Comparison of ENCODE assay signal across 8 mouse cellular contexts in the genomic region with DNA sequence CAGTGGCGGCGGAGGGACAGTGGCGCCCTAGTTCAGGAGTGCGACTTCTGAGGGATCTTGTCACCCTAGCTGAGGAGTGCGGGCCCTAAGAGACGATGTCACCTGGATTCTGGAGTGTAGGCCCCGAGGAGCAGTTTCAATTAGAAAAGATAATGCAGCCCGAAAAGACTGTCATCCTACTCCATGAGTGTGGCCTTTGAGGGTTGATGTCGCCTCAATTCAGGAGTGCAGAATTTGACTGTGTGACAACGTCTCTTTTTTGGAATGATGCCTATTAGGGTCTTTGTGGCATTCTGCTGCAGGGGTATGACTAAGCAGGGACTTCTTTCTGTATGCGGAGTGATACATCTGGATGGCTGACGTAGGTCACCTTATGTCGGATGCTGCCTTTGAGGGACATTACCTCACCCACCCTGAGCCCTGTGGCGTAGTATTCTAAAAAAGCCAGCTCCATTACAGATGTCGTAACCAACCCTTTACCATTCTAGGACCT. TPM values are rescaled to one million over a fixed set of nuclear protein-coding genes. Genes with fewer than 3 reads are reported as not detected.
DNase-seq lines count a peak whose midpoint lies in the region; ATAC-seq lines count a peak whose summit lies in the region.

No protein-coding gene starts in this region.

- no peak for DNase-seq in cerebellum, adult 11 months
- DNase-seq in MN1 (ENCODE audit: low spot score), result peak; percentile 91
- peak; percentile 50 for DNase-seq in embryo, embryonic 11.5 days (ENCODE audit: low read depth, low spot score)
- DNase-seq in layer of hippocampus, postnatal 25 days (ENCODE audit: extremely low spot score in 1 of 2, low spot score in 1 of 2), result peak; percentile 19 to 29
- DNase-seq in lung, postnatal 36 days, result peak; percentile 14
- DNase-seq in right cerebral cortex, postnatal 14 days, result peak; percentile 38

- peaks cover 8 to 9% of the 10 kb centered on the region in 2 experiments; a peak in 3 of 4 replicates for H3K4me1 ChIP-seq in heart, embryonic 14.5 days (ENCODE audit: control insufficient read depth in 2 of 2, insufficient read depth in 2 of 2, low read length in 2 of 2)

- WGBS in heart, embryonic 14.5 days, result under 1% methylated on average over 15 of the region's 15 CpGs

- peak overlapping the region; percentile 85 for H3K4me2 ChIP-seq in heart, embryonic 14.5 days (ENCODE audit: low read length)

- ATAC-seq in cerebellum, adult (ENCODE audit: insufficient number of reproducible peaks, low FRiP score, low TSS enrichment), result peak; percentile 65
- ATAC-seq in heart, embryonic 14.5 days (ENCODE audit: insufficient number of reproducible peaks, insufficient read depth, low FRiP score, low read depth), result peak; percentile 68

- H3K9ac ChIP-seq in heart, embryonic 14.5 days (ENCODE audit: low read length), result peak overlapping the region; percentile 88

- H3K27me3 ChIP-seq in heart, embryonic 14.5 days (ENCODE audit: control insufficient read depth, insufficient read depth, low read length), result no peaks in the 10 kb centered on the region

- peak overlapping the region; percentile 74 to 81 for H3K4me3 ChIP-seq in heart, embryonic 14.5 days (ENCODE audit: control insufficient read depth in 1 of 2, insufficient read depth in 1 of 2, low read depth in 1 of 2, low read length in 2 of 2)

- peaks cover 41% of the 10 kb centered on the region for H3K36me3 ChIP-seq in heart, embryonic 14.5 days (ENCODE audit: control insufficient read depth, insufficient read depth, low read length)

- H3K27ac ChIP-seq in heart, embryonic 14.5 days (replicated peaks in 1 of 2; ENCODE audit: control insufficient read depth in 1 of 2, insufficient read depth in 1 of 2, low read depth in 2 of 2, low read length in 2 of 2), result peak overlapping the region; percentile 95

- H3K9me3 ChIP-seq in heart, embryonic 14.5 days (ENCODE audit: control insufficient read depth, low read length), result no peaks in the 10 kb centered on the region

RNA-seq across cellular contexts. Expression of gene Zwint, which starts 0.4 kb away (rescaled TPM):
- polyA plus RNA-seq in heart, embryonic 14.5 days (2014; fragmentation: Nextera tagmentation; extraction: Ambion mirVana), result 259 and 261 TPM in 2 replicates
- total RNA-seq in layer of hippocampus, postnatal 25 days (2021), result 100 to 1,000 TPM; 626 to 772 TPM
